Mouse (Mus musculus) liver, embryonic 14.5 days (tissue): Measurements from ENCODE around the gene 4930596D02Rik.

ENCODE experiments used
- CTCF ChIP-seq: IDR thresholded peaks from 2 replicates; pipeline ENCODE4 v1.5.1; 2016; ENCODE audit warnings: antibody characterized with exemption, low read depth, control low read depth
- EP300 ChIP-seq: IDR thresholded peaks from 2 replicates; pipeline ENCODE4 v1.6.1; 2016; ENCODE audit warnings: antibody characterized with exemption, low read depth

DNA sequence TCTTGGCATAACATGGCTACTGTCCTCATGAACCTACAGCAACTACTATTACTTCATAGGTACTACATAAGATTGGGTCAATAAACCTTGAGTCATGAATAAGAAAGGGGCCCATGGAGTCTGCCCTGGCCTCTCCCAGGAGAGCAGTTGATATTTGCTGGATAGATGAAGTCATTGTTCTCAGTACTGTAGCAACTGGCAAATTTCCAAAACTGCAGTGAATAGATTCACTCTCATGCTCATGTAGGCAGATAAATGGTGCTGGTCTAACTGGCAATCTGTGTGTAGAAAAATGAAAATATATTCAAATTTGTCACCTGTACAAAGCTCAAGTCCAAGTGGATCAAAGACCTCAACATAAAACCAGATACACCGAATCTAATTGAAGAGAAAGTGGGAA is 38.5 kb downstream of the 4930596D02Rik start:
- TF ChIP-seq CTCF (no peak), EP300 (no peak)
